Mouse (Mus musculus) heart, embryonic 15.5 days (tissue): ENCODE data around the gene Sipa1. TPM values are rescaled to one million over a fixed set of nuclear protein-coding genes. Genes with fewer than 3 reads are reported as not detected.

ENCODE experiments used
- ATAC-seq: fragments of 200-750 bp; cut with Nextera tagmentation; replicated peaks from 2 replicates; pipeline ENCODE4 v1.8.0; 2017; ENCODE audit warnings: low read depth, moderate TSS enrichment; ENCODE audit not compliant: insufficient number of reproducible peaks, insufficient read depth, low FRiP score
- H3K27ac ChIP-seq: fragments of 300-500 bp; sonication (generic); 2 replicates; pipeline ENCODE4 v1.5.1; 2015; ENCODE audit warnings: mild to moderate bottlenecking, inconsistent platforms
- H3K27me3 ChIP-seq: fragments of 300-500 bp; sonication (generic); 2 replicates; pipeline ENCODE4 v1.6.1; 2015; ENCODE audit warnings: inconsistent platforms
- H3K36me3 ChIP-seq: fragments of 300-500 bp; sonication (generic); 2 replicates; pipeline ENCODE4 v1.6.1; 2015; ENCODE audit warnings: mild to moderate bottlenecking, inconsistent platforms
- H3K4me1 ChIP-seq: fragments of 300-500 bp; sonication (generic); replicated peaks from 2 replicates; pipeline ENCODE4 v1.6.1; 2015; ENCODE audit warnings: inconsistent platforms
- H3K4me2 ChIP-seq: fragments of 300-500 bp; sonication (generic); 2 replicates; pipeline ENCODE4 v1.6.1; 2015; ENCODE audit warnings: inconsistent platforms, mild to moderate bottlenecking, moderate library complexity
- H3K4me3 ChIP-seq: fragments of 300-500 bp; sonication (generic); 2 replicates; pipeline ENCODE4 v1.5.1; 2015; ENCODE audit warnings: mild to moderate bottlenecking, inconsistent platforms
- H3K9ac ChIP-seq: fragments of 300-500 bp; sonication (generic); 2 replicates; pipeline ENCODE4 v1.6.1; 2015; ENCODE audit warnings: mild to moderate bottlenecking, inconsistent platforms
- H3K9me3 ChIP-seq: fragments of 300-500 bp; sonication (generic); replicated peaks from 2 replicates; pipeline ENCODE4 v1.6.1; 2016; ENCODE audit warnings: inconsistent platforms
- WGBS: fragments of 180-500 bp; shearing (Covaris S2); methylation state at CpG from one replicate; pipeline ENCODE4 v1.1.7; 2015; ENCODE audit warnings: mixed read lengths; 5-methylcytosine and 5-hydroxymethylcytosine counted together
- polyA plus RNA-seq: library from polyadenylated mRNA; unstranded; fragments of >200 nt; fragmentation: Nextera tagmentation; extraction: Ambion mirVana; gene quantifications from 2 replicates; pipeline ENCODE4 v1.2.1, GENCODE M21; 2015

Gene Sipa1
- 20.6 and 33.5 TPM in 2 replicates for polyA plus RNA-seq

GRCm38 (mm10) chr19:5662981-5663913, at the start of gene Sipa1:
Sipa1 (minus strand) TSS chr19:5663707.
- H3K4me2 ChIP-seq, result peak within 1 kb of the TSS; percentile 56
- H3K27ac ChIP-seq, result peak within 1 kb of the TSS; percentile 89
- peaks cover 29% of the 10 kb centered on the region for H3K36me3 ChIP-seq
- no peaks in the 10 kb centered on the region for H3K9me3 ChIP-seq
- no peaks in the 10 kb centered on the region for H3K27me3 ChIP-seq
- H3K4me1 ChIP-seq, result peaks cover 27% of the 10 kb centered on the region
- peak within 1 kb of the TSS; percentile 61 for H3K9ac ChIP-seq
- WGBS, result 2% methylated on average over 32 of the region's 32 CpGs
- H3K4me3 ChIP-seq, result peak within 1 kb of the TSS; percentile 60
- peak; percentile 93 for ATAC-seq

GRCm38 (mm10) chr19:5713255-5713654, 49.7 kb upstream of the Sipa1 start:
- Histone ChIP-seq H3K36me3 (peaks cover 84% of the 10 kb centered on the region), H3K27ac (peak overlapping the region; percentile 52), H3K9me3 (no peaks in the 10 kb centered on the region), H3K27me3 (no peaks in the 10 kb centered on the region), H3K4me3 (peak overlapping the region; percentile 12), H3K4me1 (peaks cover 35% of the 10 kb centered on the region), H3K4me2 (peak overlapping the region; percentile 39), H3K9ac (0 out of 2 replicates have a peak overlapping the region, but pooled peaks have one; percentile 1)
- 68% methylated on average over 5 of the region's 5 CpGs for WGBS
- no peak for ATAC-seq

- peaks cover 29% of the 10 kb centered on the region for H3K4me1 ChIP-seq
- no peak overlapping the region for H3K9ac ChIP-seq
- no peak overlapping the region for H3K27ac ChIP-seq
- H3K4me3 ChIP-seq, result no peak overlapping the region
- H3K36me3 ChIP-seq, result peaks cover 91% of the 10 kb centered on the region
- 88% methylated on average over 14 of the region's 14 CpGs for WGBS
- ATAC-seq, result no peak
- no peaks in the 10 kb centered on the region for H3K27me3 ChIP-seq
- H3K4me2 ChIP-seq, result no peak overlapping the region
- H3K9me3 ChIP-seq, result no peaks in the 10 kb centered on the region
Measured at GRCm38 (mm10) chr19:5711907-5712460, 48.5 kb upstream of the Sipa1 start.

GRCm38 (mm10) chr19:5711218-5711617, 47.7 kb upstream of the Sipa1 start:
- ATAC-seq, result no peak
- Histone ChIP-seq H3K27me3 (no peaks in the 10 kb centered on the region), H3K4me1 (peaks cover 23% of the 10 kb centered on the region), H3K4me2 (no peak overlapping the region), H3K9me3 (no peaks in the 10 kb centered on the region), H3K36me3 (peaks cover 91% of the 10 kb centered on the region), H3K27ac (no peak overlapping the region), H3K4me3 (no peak overlapping the region), H3K9ac (no peak overlapping the region)
- 36% methylated on average over 3 of the region's 3 CpGs for WGBS

- WGBS, result 87% methylated on average over 8 of the region's 8 CpGs
- Histone ChIP-seq H3K4me1 (peaks cover 25% of the 10 kb centered on the region), H3K4me3 (no peak overlapping the region), H3K27ac (no peak overlapping the region), H3K36me3 (peaks cover 86% of the 10 kb centered on the region), H3K9me3 (no peaks in the 10 kb centered on the region), H3K9ac (no peak overlapping the region), H3K27me3 (no peaks in the 10 kb centered on the region), H3K4me2 (no peak overlapping the region)
- no peak for ATAC-seq
Measured at GRCm38 (mm10) chr19:5710581-5710980, 47.1 kb upstream of the Sipa1 start.

- Histone ChIP-seq H3K4me1 (peaks cover 29% of the 10 kb centered on the region), H3K36me3 (peaks cover 81% of the 10 kb centered on the region), H3K27ac (no peak overlapping the region), H3K4me2 (no peak overlapping the region), H3K9ac (no peak overlapping the region), H3K9me3 (no peaks in the 10 kb centered on the region), H3K27me3 (no peaks in the 10 kb centered on the region), H3K4me3 (no peak overlapping the region)
- ATAC-seq, result no peak
- 93% methylated on average over 6 of the region's 6 CpGs for WGBS
Measured at GRCm38 (mm10) chr19:5710068-5710467, 46.6 kb upstream of the Sipa1 start.

- H3K36me3 ChIP-seq, result peaks cover 66% of the 10 kb centered on the region
- H3K9ac ChIP-seq, result peak overlapping the region; percentile 24; the same call in 1 of the 2 replicates
- no peak overlapping the region for H3K4me3 ChIP-seq
Measured at GRCm38 (mm10) chr19:5704801-5705571, 41.5 kb upstream of the Sipa1 start.

GRCm38 (mm10) chr19:5704163-5704800, 40.8 kb upstream of the Sipa1 start, which contains the start of gene Kcnk7:
Kcnk7 (plus strand) TSS chr19:5704367.
- Histone ChIP-seq H3K9ac (peak within 1 kb of the TSS; percentile 24; the same call in 1 of the 2 replicates), H3K27me3 (no peaks in the 10 kb centered on the region), H3K4me1 (peaks cover 19% of the 10 kb centered on the region), H3K9me3 (no peaks in the 10 kb centered on the region), H3K27ac (peak within 1 kb of the TSS; percentile 56), H3K36me3 (peaks cover 62% of the 10 kb centered on the region), H3K4me2 (no peak within 1 kb of the TSS), H3K4me3 (no peak within 1 kb of the TSS)
- 69% methylated on average over 17 of the region's 17 CpGs for WGBS
- 0 out of 2 replicates have a peak, but pooled peaks have one; percentile 4 for ATAC-seq

More at GRCm38 (mm10) chr19:5704801-5705571, 41.5 kb upstream of the Sipa1 start:
- ATAC-seq, result peak; percentile 58; the same call in 1 of the 2 replicates
- 37% methylated on average over 10 of the region's 10 CpGs for WGBS
- H3K9me3 ChIP-seq, result no peaks in the 10 kb centered on the region
- H3K27me3 ChIP-seq, result no peaks in the 10 kb centered on the region
- peak overlapping the region; percentile 56 for H3K27ac ChIP-seq
- peaks cover 19% of the 10 kb centered on the region for H3K4me1 ChIP-seq
- H3K4me2 ChIP-seq, result no peak overlapping the region

- ATAC-seq, result no peak
- Histone ChIP-seq H3K27ac (no peak overlapping the region), H3K4me1 (peaks cover 35% of the 10 kb centered on the region), H3K27me3 (no peaks in the 10 kb centered on the region), H3K4me2 (peak overlapping the region; percentile 32; the same call in 1 of the 2 replicates), H3K4me3 (no peak overlapping the region; the same call in 1 of the 2 replicates), H3K36me3 (peaks cover 71% of the 10 kb centered on the region), H3K9me3 (no peaks in the 10 kb centered on the region), H3K9ac (no peak overlapping the region)
- 47% methylated on average over 41 of the region's 41 CpGs for WGBS
Measured at GRCm38 (mm10) chr19:5695849-5696462, 32.4 kb upstream of the Sipa1 start.

- WGBS, result 78% methylated on average over 6 of the region's 6 CpGs
- ATAC-seq, result no peak
- 0 out of 2 replicates have a peak overlapping the region, but pooled peaks have one; percentile 97 for H3K27ac ChIP-seq
- H3K9me3 ChIP-seq, result no peaks in the 10 kb centered on the region
- H3K27me3 ChIP-seq, result no peaks in the 10 kb centered on the region
- H3K4me3 ChIP-seq, result peak overlapping the region; percentile 94
- H3K36me3 ChIP-seq, result peaks cover 54% of the 10 kb centered on the region
- no peak overlapping the region for H3K9ac ChIP-seq
- H3K4me2 ChIP-seq, result peak overlapping the region; percentile 98
- H3K4me1 ChIP-seq, result peaks cover 46% of the 10 kb centered on the region
Measured at GRCm38 (mm10) chr19:5693801-5694200, 30.3 kb upstream of the Sipa1 start.
